Mouse (Mus musculus) frontal cortex, postnatal 36 days (tissue): ENCODE data around the gene Slc34a1.
"Not testable (repeated sequence)": the region's sequence is repeated elsewhere in the genome, so short reads cannot be mapped to it uniquely, and the experiment has no call there.

Source experiments
- DNase-seq, 2 experiments: peaks; one replicate each; pipeline ENCODE4 v3.0.0; 2022; ENCODE audit warnings: low spot score in 2 of 2

Slc34a1 gene

GRCm38 (mm10) chr13:55404853-55405782, 7.1 kb downstream of the Slc34a1 start:
- peak; percentile 73 to 84 for DNase-seq

- no peak for DNase-seq
These were observed 7.9 kb downstream of the Slc34a1 start for GRCm38 (mm10) chr13:55405783-55406390.

- DNase-seq: no peak
These were observed 9.4 kb downstream of the Slc34a1 start for GRCm38 (mm10) chr13:55407341-55407740.

GRCm38 (mm10) chr13:55408546-55409120, 10.6 kb downstream of the Slc34a1 start:
- no peak for DNase-seq

GRCm38 (mm10) chr13:55411826-55412225, 13.8 kb downstream of the Slc34a1 start:
- DNase-seq: no peak

- DNase-seq: no peak
These were observed 14.8 kb downstream of the Slc34a1 start for GRCm38 (mm10) chr13:55412643-55413307.

GRCm38 (mm10) chr13:55413333-55413732, 15.3 kb downstream of the Slc34a1 start:
- DNase-seq: no peak

GRCm38 (mm10) chr13:55414743-55415380, 16.9 kb downstream of the Slc34a1 start, which contains the start of gene Pfn3:
Gene Pfn3 (minus strand): TSS chr13:55415232.
- peak; percentile 71 to 83 for DNase-seq

GRCm38 (mm10) chr13:55418004-55418403, 20.0 kb downstream of the Slc34a1 start:
- peak; percentile 85 to 87 for DNase-seq

- DNase-seq: no peak
These were observed 21.2 kb downstream of the Slc34a1 start for GRCm38 (mm10) chr13:55419142-55419541.

- DNase-seq: no peak
These were observed 22.3 kb downstream of the Slc34a1 start for GRCm38 (mm10) chr13:55420018-55420932.

- DNase-seq: peak; percentile 45 to 77
These were observed 23.2 kb downstream of the Slc34a1 start for GRCm38 (mm10) chr13:55420933-55421800.

GRCm38 (mm10) chr13:55426613-55427012, 28.6 kb downstream of the Slc34a1 start, which contains the start of gene F12:
Gene F12 (minus strand): TSS chr13:55426793.
- DNase-seq: no peak

- DNase-seq: no peak
These were observed 31.4 kb downstream of the Slc34a1 start for GRCm38 (mm10) chr13:55429226-55429888.

GRCm38 (mm10) chr13:55430566-55430965, 32.6 kb downstream of the Slc34a1 start:
- DNase-seq: no peak

- no peak for DNase-seq
These were observed 34.1 kb downstream of the Slc34a1 start for GRCm38 (mm10) chr13:55431889-55432685.

GRCm38 (mm10) chr13:55437111-55437629, 39.2 kb downstream of the Slc34a1 start:
- not testable (repeated sequence) for DNase-seq
